Mouse (Mus musculus) left cerebral cortex, adult 8-10 months (tissue): ENCODE measurements around the gene Tcf25. TPM values are rescaled to one million over a fixed set of nuclear protein-coding genes. Genes with fewer than 3 reads are reported as not detected.

Experiments
- total RNA-seq, 4 experiments: library from RNA; stranded (reverse); gene quantifications; 2 replicates each; pipeline ENCODE4 v1.2.4; 2022

Gene Tcf25
- total RNA-seq, 4 experiments from 2014 or later = 555 to 559 (median 558) TPM

Other genes starting within 250 kb of the Tcf25 start
- under 1 TPM in 2 of 4 experiments, not detected in 2; 0.15 to 0.37 TPM for gene Sult5a1, start 215.4 kb upstream of the Tcf25 start, total RNA-seq
- gene Dpep1, start 187.5 kb upstream of the Tcf25 start, total RNA-seq = under 1 TPM in 1 of 4 experiments, not detected in 3; 0.16 TPM
- gene Chmp1a, start 161.0 kb upstream of the Tcf25 start, total RNA-seq = 100 to 1,000 TPM in 1 of 4 experiments, 10 to 100 TPM in 3; 86.9 to 101 (median 93.5) TPM
- gene Spata33, start 160.9 kb upstream of the Tcf25 start, total RNA-seq = 1 to 10 TPM; 6.0 to 7.9 (median 6.2) TPM
- gene Cdk10, start 148.9 kb upstream of the Tcf25 start, total RNA-seq = 100 to 1,000 TPM in 1 of 4 experiments, 10 to 100 TPM in 3; 87.5 to 104 (median 91.5) TPM
- gene Spata2l, start 137.5 kb upstream of the Tcf25 start, total RNA-seq = 10 to 100 TPM; 54.3 to 61.9 (median 60.4) TPM
- gene Zfp276, start 119.6 kb upstream of the Tcf25 start, total RNA-seq = 10 to 100 TPM; 20.0 to 25.7 (median 23.2) TPM
- gene Vps9d1, start 119.4 kb upstream of the Tcf25 start, total RNA-seq = 10 to 100 TPM; 53.3 to 72.7 (median 58.6) TPM
- 1 to 10 TPM; 1.3 to 2.8 (median 2.2) TPM for gene Fanca, start 55.2 kb upstream of the Tcf25 start, total RNA-seq
- gene Spire2, start 41.0 kb upstream of the Tcf25 start, total RNA-seq = 10 to 100 TPM; 17.3 to 19.0 (median 18.1) TPM
- not detected for gene Mc1r, start 33.4 kb downstream of the Tcf25 start, total RNA-seq
- 100 to 1,000 TPM; 381 to 406 (median 387) TPM for gene Tubb3, start 37.7 kb downstream of the Tcf25 start, total RNA-seq
- gene Def8, start 49.8 kb downstream of the Tcf25 start, total RNA-seq = 10 to 100 TPM; 54.1 to 61.0 (median 57.0) TPM
- 10 to 100 TPM; 25.2 to 33.7 (median 32.5) TPM for gene Afg3l1, start 104.2 kb downstream of the Tcf25 start, total RNA-seq
- gene Dbndd1, start 141.7 kb downstream of the Tcf25 start, total RNA-seq = 10 to 100 TPM; 16.0 to 20.3 (median 17.6) TPM
- gene Gas8, start 145.1 kb downstream of the Tcf25 start, total RNA-seq = 10 to 100 TPM; 20.3 to 31.0 (median 26.1) TPM